Mouse (Mus musculus) brain, embryonic 14.5 days (tissue): ENCODE results near the gene Tsfm.

Experiments used
- CTCF ChIP-seq: fragments of 200-500 bp; IDR thresholded peaks from 2 replicates; pipeline ENCODE4 v1.5.1; 2012; ENCODE audit warnings: inconsistent platforms, mild to moderate bottlenecking, moderate library complexity, borderline replicate concordance; ENCODE audit not compliant: insufficient read depth, insufficient read length; ENCODE audit errors: extremely low read depth
- POLR2A ChIP-seq: fragments of 200-500 bp; IDR thresholded peaks from 2 replicates; pipeline ENCODE4 v1.6.1; 2012; ENCODE audit warnings: mild to moderate bottlenecking, inconsistent platforms, borderline replicate concordance; ENCODE audit not compliant: poor library complexity, insufficient read depth, insufficient read length, severe bottlenecking; ENCODE audit errors: extremely low read depth

GRCm38 (mm10) chr10:127030336-127031296 is at the start of gene Tsfm:
- peak; percentile 85 for TF ChIP-seq POLR2A
- peak; percentile 97 for TF ChIP-seq CTCF
